Mouse (Mus musculus): ENCODE results near the gene Scn10a. TPM values are rescaled to one million over a fixed set of nuclear protein-coding genes. Genes with fewer than 3 reads are reported as not detected.

Scn10a gene
- polyA plus RNA-seq, 1 experiment from 2014 or later: 0.02 TPM

DNA sequence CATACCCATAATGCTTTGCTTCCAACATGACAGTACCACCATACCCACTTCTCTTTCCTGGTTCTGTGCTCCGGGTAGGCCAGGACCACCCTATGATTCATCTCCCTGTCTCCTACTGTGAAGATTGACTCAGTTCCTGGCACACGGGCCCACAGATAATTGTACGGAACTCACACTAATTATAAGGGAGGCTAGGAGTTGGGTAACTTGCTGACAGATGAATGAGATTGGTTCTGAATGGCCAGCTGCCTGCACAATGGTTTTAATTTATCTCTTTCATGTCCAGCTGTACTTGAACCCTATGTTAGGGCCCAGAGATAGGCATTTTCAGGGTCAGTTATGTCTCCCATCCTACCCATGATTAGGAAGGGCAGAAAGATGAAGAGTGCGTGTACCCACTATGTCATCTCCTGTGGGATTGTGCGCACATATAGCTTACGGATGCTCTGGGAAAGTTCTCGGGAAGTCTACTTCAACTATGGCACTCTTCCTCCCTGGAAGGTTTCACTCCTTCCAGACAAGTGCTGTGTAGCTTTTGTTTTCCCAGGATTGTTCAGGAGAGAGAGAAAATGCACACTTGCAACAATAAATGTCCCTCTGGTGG, 108.5 kb downstream of the Scn10a start:
- Histone ChIP-seq H3K9ac (replicated peaks; ENCODE audit: low read depth) (no peak overlapping the region), H3K27ac (ENCODE audit: low read length) (no peak overlapping the region), H3K4me3 (ENCODE audit: low read depth, low read length) (no peak overlapping the region), H3K27me3 (replicated peaks; ENCODE audit: insufficient read depth, low read length) (no peaks in the 10 kb centered on the region), H3K4me2 (replicated peaks; ENCODE audit: low read depth, low read length) (no peak overlapping the region), H3K4me1 (ENCODE audit: insufficient read depth, low read depth, low read length) (no peaks in the 10 kb centered on the region), H3K36me3 (ENCODE audit: insufficient read depth, low read length) (no peaks in the 10 kb centered on the region), H3K9me3 (ENCODE audit: low read length) (no peaks in the 10 kb centered on the region)
- ATAC-seq (no peak), DNase-seq (ENCODE audit: low spot score) (no peak)
- WGBS: 81% methylated on average over 7 of the region's 7 CpGs
- TF ChIP-seq EP300 (IDR thresholded peaks at IDR 0.05) (no peak), CTCF (IDR thresholded peaks at IDR 0.05) (no peak)

DNA sequence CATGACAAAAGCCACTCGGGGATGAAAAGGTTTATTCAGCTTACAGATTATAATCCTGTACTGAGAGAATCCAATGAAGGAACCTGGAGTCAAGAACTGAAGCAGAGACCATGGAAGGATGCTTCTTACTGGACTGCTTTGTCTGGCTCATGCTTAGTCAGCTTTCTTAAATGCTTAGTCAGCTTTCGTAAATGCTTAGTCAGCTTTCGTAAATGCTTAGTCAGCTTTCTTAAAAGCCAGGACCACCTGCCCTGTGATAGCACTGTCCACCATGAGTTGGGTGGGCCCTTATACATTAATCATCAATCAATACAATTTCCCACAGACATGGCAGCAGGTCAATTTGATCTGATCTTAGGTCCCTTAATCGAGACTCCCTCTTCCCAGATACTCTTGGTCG, 112.2 kb downstream of the Scn10a start:
- H3K27me3 ChIP-seq (replicated peaks; ENCODE audit: insufficient read depth, low read length): no peaks in the 10 kb centered on the region
- H3K27ac ChIP-seq (ENCODE audit: low read length): no peak overlapping the region
- H3K4me2 ChIP-seq (replicated peaks; ENCODE audit: low read depth, low read length): no peak overlapping the region
- H3K9me3 ChIP-seq (ENCODE audit: low read length): no peaks in the 10 kb centered on the region
- H3K4me1 ChIP-seq (ENCODE audit: insufficient read depth, low read depth, low read length): no peaks in the 10 kb centered on the region
- no peak overlapping the region for H3K9ac ChIP-seq (replicated peaks; ENCODE audit: low read depth)
- ATAC-seq (no peak), DNase-seq (ENCODE audit: low spot score) (no peak)
- WGBS: 86% methylated on average over 5 of the region's 5 CpGs
- TF ChIP-seq CTCF (IDR thresholded peaks at IDR 0.05) (no peak), EP300 (IDR thresholded peaks at IDR 0.05) (no peak)
- H3K36me3 ChIP-seq (ENCODE audit: insufficient read depth, low read length): no peaks in the 10 kb centered on the region
- no peak overlapping the region for H3K4me3 ChIP-seq (ENCODE audit: low read depth, low read length)

DNA sequence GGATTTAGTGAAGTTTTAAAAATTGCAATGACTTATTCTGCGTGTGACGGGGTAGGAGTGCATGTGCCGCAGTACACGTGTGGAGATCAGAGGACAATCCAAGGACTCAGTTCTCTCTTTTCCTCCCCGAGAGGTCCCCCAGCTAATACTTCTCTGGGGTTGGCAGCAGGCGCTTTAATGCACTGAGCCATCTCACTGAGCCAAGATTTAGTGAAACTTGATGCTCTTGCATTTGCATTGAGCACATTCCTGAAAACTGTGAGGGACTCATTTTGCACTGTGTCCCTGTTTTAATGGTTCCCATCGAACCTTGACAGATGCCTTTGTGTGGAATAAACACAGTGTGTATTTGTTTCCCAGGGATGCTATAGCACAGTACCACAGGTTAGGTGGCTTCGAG, 114.5 kb downstream of the Scn10a start:
- Histone ChIP-seq H3K36me3 (ENCODE audit: insufficient read depth, low read length) (no peaks in the 10 kb centered on the region), H3K9me3 (ENCODE audit: low read length) (no peaks in the 10 kb centered on the region), H3K4me3 (ENCODE audit: low read depth, low read length) (no peak overlapping the region), H3K4me1 (ENCODE audit: insufficient read depth, low read depth, low read length) (no peaks in the 10 kb centered on the region), H3K27ac (ENCODE audit: low read length) (no peak overlapping the region), H3K9ac (replicated peaks; ENCODE audit: low read depth) (no peak overlapping the region), H3K4me2 (replicated peaks; ENCODE audit: low read depth, low read length) (no peak overlapping the region), H3K27me3 (replicated peaks; ENCODE audit: insufficient read depth, low read length) (no peaks in the 10 kb centered on the region)
- DNase-seq (ENCODE audit: low spot score) (no peak), ATAC-seq (no peak)
- 42% methylated on average over 8 of the region's 8 CpGs for WGBS
- TF ChIP-seq CTCF (IDR thresholded peaks at IDR 0.05) (no peak), EP300 (IDR thresholded peaks at IDR 0.05) (no peak)

DNA sequence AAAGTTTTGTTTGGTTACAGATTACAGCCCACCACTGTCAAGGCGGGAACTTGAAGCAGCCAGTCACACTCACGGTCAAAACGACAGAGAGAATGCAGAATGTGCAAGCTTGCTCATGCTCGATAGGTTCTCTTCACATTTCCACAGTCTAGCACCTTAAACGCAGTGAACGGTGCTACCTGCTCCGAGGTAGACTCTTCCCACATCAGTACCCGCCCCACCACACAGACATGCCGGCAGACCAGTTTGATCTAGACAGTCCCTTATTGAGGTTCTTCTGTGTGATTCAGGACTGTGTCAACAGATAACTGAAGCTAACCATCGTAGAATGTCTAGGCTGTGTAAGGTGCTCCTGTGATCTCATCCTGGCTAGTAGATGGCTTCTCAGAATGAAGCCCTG, 120.6 kb downstream of the Scn10a start:
- Histone ChIP-seq H3K27me3 (replicated peaks; ENCODE audit: insufficient read depth, low read length) (no peaks in the 10 kb centered on the region), H3K36me3 (ENCODE audit: insufficient read depth, low read length) (no peaks in the 10 kb centered on the region), H3K9me3 (ENCODE audit: low read length) (no peaks in the 10 kb centered on the region), H3K27ac (ENCODE audit: low read length) (no peak overlapping the region), H3K4me3 (ENCODE audit: low read depth, low read length) (no peak overlapping the region), H3K4me2 (replicated peaks; ENCODE audit: low read depth, low read length) (no peak overlapping the region), H3K4me1 (ENCODE audit: insufficient read depth, low read depth, low read length) (no peaks in the 10 kb centered on the region), H3K9ac (replicated peaks; ENCODE audit: low read depth) (no peak overlapping the region)
- WGBS: 59% methylated on average over 10 of the region's 10 CpGs
- ATAC-seq (no peak), DNase-seq (ENCODE audit: low spot score) (no peak)
- no peak for TF ChIP-seq CTCF (IDR thresholded peaks at IDR 0.05)
- TF ChIP-seq EP300 (IDR thresholded peaks at IDR 0.05): no peak

DNA sequence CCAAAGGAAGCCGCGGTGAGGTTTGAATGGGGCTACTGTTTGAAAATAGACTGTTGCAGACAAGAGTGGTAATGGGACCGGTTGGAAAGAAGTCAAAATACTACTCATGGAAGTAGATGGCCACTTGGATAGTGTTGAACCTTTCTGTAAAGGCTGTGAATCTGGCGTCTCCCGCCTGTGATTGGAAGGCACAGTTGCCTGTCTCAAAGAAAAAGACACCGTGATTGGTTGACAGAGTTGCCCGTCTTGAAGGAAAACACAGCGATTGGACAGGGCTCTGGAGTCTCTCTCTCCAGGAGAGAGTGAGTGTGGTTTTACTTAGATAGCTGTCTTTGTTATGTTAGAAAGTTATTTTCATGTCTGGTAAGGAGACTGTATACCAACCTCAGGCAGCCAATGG, 121.8 kb downstream of the Scn10a start:
- ATAC-seq: peak; percentile 68
- no peak overlapping the region for H3K4me3 ChIP-seq (ENCODE audit: low read depth, low read length)
- no peak overlapping the region for H3K4me2 ChIP-seq (replicated peaks; ENCODE audit: low read depth, low read length)

DNA sequence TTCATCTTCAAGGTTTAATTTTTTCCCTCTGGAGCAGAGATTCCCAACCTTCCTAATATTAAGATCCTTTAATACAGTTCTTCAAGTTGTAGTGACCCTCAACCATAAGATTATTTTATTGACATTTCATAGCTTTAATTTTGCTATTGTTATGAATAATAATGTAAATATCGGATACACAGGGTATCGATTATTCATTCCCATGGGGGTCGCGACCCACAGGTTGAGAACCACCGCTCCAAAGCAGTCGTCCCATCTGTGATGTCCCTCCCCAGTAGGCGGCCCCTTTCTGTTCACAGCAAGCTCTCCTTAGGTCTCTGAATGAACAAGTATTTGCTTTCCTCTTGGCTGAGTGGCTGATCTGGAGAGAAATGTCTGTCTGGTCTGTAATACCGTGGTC, 129.5 kb downstream of the Scn10a start:
- ATAC-seq: no peak
- 67% methylated on average over 8 of the region's 8 CpGs for WGBS
- H3K4me2 ChIP-seq (replicated peaks; ENCODE audit: low read depth, low read length): no peak overlapping the region

More for the DNA sequence above, 121.8 kb downstream of the Scn10a start:
- H3K9ac ChIP-seq (replicated peaks; ENCODE audit: low read depth): no peak overlapping the region
- 57% methylated on average over 8 of the region's 8 CpGs for WGBS
- TF ChIP-seq EP300 (IDR thresholded peaks at IDR 0.05) (no peak), CTCF (IDR thresholded peaks at IDR 0.05) (no peak)
- H3K4me1 ChIP-seq (ENCODE audit: insufficient read depth, low read depth, low read length): no peaks in the 10 kb centered on the region
- DNase-seq (ENCODE audit: low spot score): peak; percentile 60
- no peaks in the 10 kb centered on the region for H3K36me3 ChIP-seq (ENCODE audit: insufficient read depth, low read length)
- H3K27me3 ChIP-seq (replicated peaks; ENCODE audit: insufficient read depth, low read length): no peaks in the 10 kb centered on the region
- no peaks in the 10 kb centered on the region for H3K9me3 ChIP-seq (ENCODE audit: low read length)
- H3K27ac ChIP-seq (ENCODE audit: low read length): no peak overlapping the region

More for the DNA sequence above, 129.5 kb downstream of the Scn10a start:
- no peaks in the 10 kb centered on the region for H3K4me1 ChIP-seq (ENCODE audit: insufficient read depth, low read depth, low read length)
- H3K9ac ChIP-seq (replicated peaks; ENCODE audit: low read depth): no peak overlapping the region
- no peak overlapping the region for H3K27ac ChIP-seq (ENCODE audit: low read length)
- no peaks in the 10 kb centered on the region for H3K27me3 ChIP-seq (replicated peaks; ENCODE audit: insufficient read depth, low read length)
- H3K9me3 ChIP-seq (ENCODE audit: low read length): no peaks in the 10 kb centered on the region
- no peak for DNase-seq (ENCODE audit: low spot score)
- H3K4me3 ChIP-seq (ENCODE audit: low read depth, low read length): no peak overlapping the region
- no peaks in the 10 kb centered on the region for H3K36me3 ChIP-seq (ENCODE audit: insufficient read depth, low read length)
- TF ChIP-seq CTCF (IDR thresholded peaks at IDR 0.05) (no peak), EP300 (IDR thresholded peaks at IDR 0.05) (no peak)
